Mouse (Mus musculus): ENCODE measurements around the gene Cdx2. TPM values are rescaled to one million over a fixed set of nuclear protein-coding genes. Genes with fewer than 3 reads are reported as not detected.

Cdx2 gene
- polyA plus RNA-seq, 1 experiment from 2014 or later, result not detected

DNA sequence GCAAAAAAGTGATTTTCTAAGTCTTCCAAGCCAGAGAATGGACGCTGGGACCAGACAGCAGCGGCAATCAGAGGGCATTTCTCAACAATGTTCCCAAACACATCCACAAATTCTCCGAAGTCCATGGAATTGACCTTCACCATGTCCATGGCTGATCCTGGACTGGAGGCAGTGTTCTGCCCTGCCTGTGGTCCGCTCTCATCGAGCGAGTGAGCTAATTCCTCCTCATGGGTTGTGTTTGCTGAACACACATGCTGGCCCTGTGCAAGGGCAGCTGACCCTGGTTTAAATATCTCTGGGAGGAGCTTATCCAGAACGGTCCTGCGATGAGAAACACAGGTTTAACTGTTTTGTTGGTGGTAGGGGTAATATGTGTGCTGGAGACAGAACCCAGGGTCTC lies 15.1 kb upstream of the Cdx2 start, which contains the start of gene Urad:
TSS of gene Urad (minus strand) at position 258 of the 400 bp plus-strand sequence.
- H3K36me3 ChIP-seq (ENCODE audit: control insufficient read depth, insufficient read depth, low read length), result no peaks in the 10 kb centered on the region
- no peaks in the 10 kb centered on the region for H3K9me3 ChIP-seq (ENCODE audit: control insufficient read depth, low read length)
- WGBS, result 84% methylated on average over 8 of the region's 8 CpGs
- H3K27me3 ChIP-seq (ENCODE audit: control insufficient read depth, insufficient read depth, low read length), result peaks cover 10% of the 10 kb centered on the region
- H3K4me1 ChIP-seq (ENCODE audit: control insufficient read depth, insufficient read depth, low read length), result no peaks in the 10 kb centered on the region
- H3K4me2 ChIP-seq (ENCODE audit: low read depth, low read length), result no peak within 1 kb of the TSS
- H3K27ac ChIP-seq (ENCODE audit: low read depth, low read length), result no peak within 1 kb of the TSS
- ATAC-seq (ENCODE audit: low read depth), result no peak
- H3K4me3 ChIP-seq (ENCODE audit: low read depth, low read length), result no peak within 1 kb of the TSS
- H3K9ac ChIP-seq (replicated peaks; ENCODE audit: low read depth, low read length), result no peak within 1 kb of the TSS

DNA sequence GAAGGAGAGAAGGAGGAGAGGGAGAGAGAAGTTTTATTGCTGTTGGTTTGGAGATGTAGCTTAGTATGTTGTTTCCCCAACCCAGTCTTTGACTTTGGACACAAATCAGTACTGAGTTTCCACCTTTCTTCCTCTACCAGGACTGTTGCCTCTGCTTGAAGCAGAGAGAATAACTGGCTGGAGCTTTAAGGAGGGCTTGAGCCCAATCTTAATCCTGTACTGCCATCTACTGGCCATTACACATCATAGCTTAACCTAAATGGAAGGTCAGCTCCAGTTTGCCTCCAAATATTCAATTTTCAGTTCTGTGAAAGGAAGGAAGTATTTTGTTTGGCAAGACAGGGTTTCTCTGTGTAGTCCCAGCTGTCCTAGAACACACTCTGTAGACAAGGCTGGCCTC lies 12.6 kb upstream of the Cdx2 start:
- Histone ChIP-seq H3K27ac (ENCODE audit: low read depth, low read length) (no peak overlapping the region), H3K9me3 (ENCODE audit: control insufficient read depth, low read length) (no peaks in the 10 kb centered on the region), H3K4me1 (ENCODE audit: control insufficient read depth, insufficient read depth, low read length) (no peaks in the 10 kb centered on the region), H3K36me3 (ENCODE audit: control insufficient read depth, insufficient read depth, low read length) (no peaks in the 10 kb centered on the region), H3K4me3 (ENCODE audit: low read depth, low read length) (no peak overlapping the region), H3K4me2 (ENCODE audit: low read depth, low read length) (no peak overlapping the region), H3K27me3 (ENCODE audit: control insufficient read depth, insufficient read depth, low read length) (peaks cover 33% of the 10 kb centered on the region), H3K9ac (replicated peaks; ENCODE audit: low read depth, low read length) (no peak overlapping the region)
- peak; percentile 66; the same call in 1 of the 2 replicates for ATAC-seq (ENCODE audit: low read depth)

DNA sequence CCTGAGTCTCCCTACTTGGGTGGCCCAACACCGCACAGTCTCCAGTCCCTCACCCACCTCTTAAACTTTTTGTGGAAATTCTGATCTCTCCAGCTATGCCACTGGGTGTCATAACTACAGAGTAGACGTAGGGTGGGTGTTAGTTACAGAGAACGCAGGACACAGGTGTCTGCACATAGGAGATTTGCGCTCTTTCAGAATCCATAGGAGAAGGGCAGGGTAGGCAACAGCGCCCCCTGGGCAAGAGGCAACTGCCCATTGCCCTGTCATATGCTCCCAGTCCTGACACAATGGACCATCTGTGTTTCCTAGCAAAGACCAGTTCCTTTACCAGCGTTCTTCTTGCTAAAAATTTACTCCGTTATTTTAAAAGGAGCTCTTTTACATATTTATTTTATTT lies 10.9 kb upstream of the Cdx2 start:
- Histone ChIP-seq H3K36me3 (ENCODE audit: control insufficient read depth, insufficient read depth, low read length) (no peaks in the 10 kb centered on the region), H3K9me3 (ENCODE audit: control insufficient read depth, low read length) (no peaks in the 10 kb centered on the region), H3K9ac (replicated peaks; ENCODE audit: low read depth, low read length) (no peak overlapping the region), H3K4me3 (ENCODE audit: low read depth, low read length) (no peak overlapping the region), H3K27ac (ENCODE audit: low read depth, low read length) (no peak overlapping the region), H3K4me2 (ENCODE audit: low read depth, low read length) (no peak overlapping the region), H3K4me1 (ENCODE audit: control insufficient read depth, insufficient read depth, low read length) (no peaks in the 10 kb centered on the region), H3K27me3 (ENCODE audit: control insufficient read depth, insufficient read depth, low read length) (peaks cover 47% of the 10 kb centered on the region)
- no peak for ATAC-seq (ENCODE audit: low read depth)
- 22% methylated on average over 7 of the region's 7 CpGs for WGBS

DNA sequence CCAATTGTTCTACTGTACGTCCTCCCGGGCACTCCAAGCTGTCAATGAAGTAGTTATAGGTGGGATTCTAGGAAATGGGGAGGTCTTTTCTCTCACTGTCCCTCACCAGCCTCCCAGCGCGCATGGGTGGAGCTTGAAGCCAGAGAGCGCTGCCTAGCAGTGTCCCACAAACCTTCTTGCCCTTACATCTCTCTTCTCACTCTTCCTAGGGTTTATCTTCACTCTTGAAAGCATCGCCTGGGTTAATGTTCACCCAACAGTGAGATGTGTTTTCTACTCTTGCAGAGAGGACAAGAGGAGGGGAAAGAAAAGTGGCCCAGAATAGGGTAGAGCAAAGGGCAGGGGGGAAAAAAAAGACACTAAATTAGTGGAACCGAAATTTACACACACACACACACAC lies 10.3 kb upstream of the Cdx2 start:
- no peak overlapping the region for H3K27ac ChIP-seq (ENCODE audit: low read depth, low read length)
- no peaks in the 10 kb centered on the region for H3K36me3 ChIP-seq (ENCODE audit: control insufficient read depth, insufficient read depth, low read length)
- H3K9ac ChIP-seq (replicated peaks; ENCODE audit: low read depth, low read length), result no peak overlapping the region
- H3K9me3 ChIP-seq (ENCODE audit: control insufficient read depth, low read length), result no peaks in the 10 kb centered on the region
- no peak overlapping the region for H3K4me2 ChIP-seq (ENCODE audit: low read depth, low read length)
- H3K27me3 ChIP-seq (ENCODE audit: control insufficient read depth, insufficient read depth, low read length), result peaks cover 51% of the 10 kb centered on the region
- no peak for ATAC-seq (ENCODE audit: low read depth)
- H3K4me3 ChIP-seq (ENCODE audit: low read depth, low read length), result no peak overlapping the region
- WGBS, result 8% methylated on average over 7 of the region's 7 CpGs
- no peaks in the 10 kb centered on the region for H3K4me1 ChIP-seq (ENCODE audit: control insufficient read depth, insufficient read depth, low read length)

DNA sequence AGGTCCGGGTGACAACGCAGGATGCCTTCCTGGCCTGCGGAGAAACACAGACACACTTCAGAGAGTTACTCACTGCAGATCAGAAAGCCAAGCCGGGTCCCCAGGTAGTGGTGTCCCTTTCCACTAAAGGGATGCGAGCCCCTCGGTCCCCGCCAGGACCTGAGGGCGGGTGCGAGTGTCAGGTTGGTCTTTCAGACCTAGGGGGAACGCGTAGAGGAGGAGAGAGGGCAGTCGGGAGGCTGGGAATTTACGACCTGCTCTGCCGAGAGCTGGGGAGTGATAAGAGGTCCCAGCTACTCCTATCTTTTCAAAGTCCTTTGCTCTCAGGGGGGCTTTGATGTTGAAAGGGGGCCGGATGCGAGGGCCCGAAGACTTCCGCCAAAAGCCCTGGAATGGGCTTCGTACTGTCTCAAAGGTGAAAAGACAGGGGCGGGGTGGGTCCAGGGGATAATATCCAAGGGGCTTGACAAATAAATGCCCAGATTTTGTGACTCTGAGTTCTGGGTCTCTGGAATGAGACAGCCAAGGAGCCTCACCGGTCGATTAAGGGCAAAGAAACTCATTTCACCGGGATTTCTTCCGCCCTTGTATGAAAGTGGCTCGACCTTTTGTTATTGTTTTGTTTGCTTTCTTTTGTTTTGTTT lies 8.5 kb upstream of the Cdx2 start:
- under 1% methylated on average over 25 of the region's 25 CpGs for WGBS
- H3K36me3 ChIP-seq (ENCODE audit: control insufficient read depth, insufficient read depth, low read length), result no peaks in the 10 kb centered on the region
- no peak overlapping the region for H3K4me3 ChIP-seq (ENCODE audit: low read depth, low read length)
- H3K4me1 ChIP-seq (ENCODE audit: control insufficient read depth, insufficient read depth, low read length), result no peaks in the 10 kb centered on the region
- H3K27me3 ChIP-seq (ENCODE audit: control insufficient read depth, insufficient read depth, low read length), result peaks cover 69% of the 10 kb centered on the region
- no peaks in the 10 kb centered on the region for H3K9me3 ChIP-seq (ENCODE audit: control insufficient read depth, low read length)
- H3K27ac ChIP-seq (ENCODE audit: low read depth, low read length), result no peak overlapping the region
- no peak overlapping the region for H3K9ac ChIP-seq (replicated peaks; ENCODE audit: low read depth, low read length)
- no peak for ATAC-seq (ENCODE audit: low read depth)
- no peak overlapping the region for H3K4me2 ChIP-seq (ENCODE audit: low read depth, low read length)

DNA sequence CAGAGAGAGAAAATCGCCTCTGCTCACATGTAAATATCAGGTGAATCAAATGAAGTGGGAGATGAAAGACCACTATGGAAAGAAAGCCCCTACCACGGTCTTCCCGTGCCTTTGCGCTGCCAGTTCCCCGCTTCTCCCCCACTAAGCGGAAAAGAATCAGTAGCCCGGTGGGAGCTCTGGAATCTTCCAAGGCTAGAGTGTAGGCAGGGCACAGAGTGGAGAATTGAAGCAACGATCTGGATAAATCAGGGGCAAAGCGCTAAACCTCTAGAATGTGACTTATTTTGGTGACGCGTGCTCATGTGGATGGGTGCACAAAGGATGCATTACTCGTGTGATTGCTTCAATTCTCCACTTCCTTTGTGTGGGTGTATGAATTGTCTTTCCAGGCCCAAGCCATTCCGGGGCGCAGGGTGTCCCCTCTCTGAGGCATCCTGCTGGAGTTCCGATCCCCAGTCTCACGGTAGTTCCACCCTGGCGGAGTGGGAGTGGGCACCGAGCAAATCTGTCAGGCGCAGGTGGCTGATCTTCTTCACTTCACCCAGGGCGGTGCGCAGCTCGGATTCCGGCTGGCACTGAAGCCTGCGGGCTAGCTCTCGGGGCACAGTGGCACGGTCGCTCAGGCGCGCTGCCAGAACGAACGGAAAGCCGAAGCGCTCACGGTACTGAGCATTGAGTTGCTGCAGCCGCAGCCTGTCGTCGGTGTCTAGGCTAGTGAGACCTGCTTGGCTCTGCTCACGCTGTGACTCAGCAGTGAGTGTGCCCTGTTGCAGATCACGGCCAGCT lies 7.8 kb upstream of the Cdx2 start:
- Histone ChIP-seq H3K4me1 (ENCODE audit: control insufficient read depth, insufficient read depth, low read length) (no peaks in the 10 kb centered on the region), H3K9me3 (ENCODE audit: control insufficient read depth, low read length) (no peaks in the 10 kb centered on the region), H3K4me2 (ENCODE audit: low read depth, low read length) (no peak overlapping the region), H3K27me3 (ENCODE audit: control insufficient read depth, insufficient read depth, low read length) (peaks cover 76% of the 10 kb centered on the region), H3K36me3 (ENCODE audit: control insufficient read depth, insufficient read depth, low read length) (no peaks in the 10 kb centered on the region), H3K9ac (replicated peaks; ENCODE audit: low read depth, low read length) (no peak overlapping the region), H3K27ac (ENCODE audit: low read depth, low read length) (no peak overlapping the region), H3K4me3 (ENCODE audit: low read depth, low read length) (no peak overlapping the region)
- peak; percentile 33; the same call in 1 of the 2 replicates for ATAC-seq (ENCODE audit: low read depth)
- under 1% methylated on average over 39 of the region's 39 CpGs for WGBS

DNA sequence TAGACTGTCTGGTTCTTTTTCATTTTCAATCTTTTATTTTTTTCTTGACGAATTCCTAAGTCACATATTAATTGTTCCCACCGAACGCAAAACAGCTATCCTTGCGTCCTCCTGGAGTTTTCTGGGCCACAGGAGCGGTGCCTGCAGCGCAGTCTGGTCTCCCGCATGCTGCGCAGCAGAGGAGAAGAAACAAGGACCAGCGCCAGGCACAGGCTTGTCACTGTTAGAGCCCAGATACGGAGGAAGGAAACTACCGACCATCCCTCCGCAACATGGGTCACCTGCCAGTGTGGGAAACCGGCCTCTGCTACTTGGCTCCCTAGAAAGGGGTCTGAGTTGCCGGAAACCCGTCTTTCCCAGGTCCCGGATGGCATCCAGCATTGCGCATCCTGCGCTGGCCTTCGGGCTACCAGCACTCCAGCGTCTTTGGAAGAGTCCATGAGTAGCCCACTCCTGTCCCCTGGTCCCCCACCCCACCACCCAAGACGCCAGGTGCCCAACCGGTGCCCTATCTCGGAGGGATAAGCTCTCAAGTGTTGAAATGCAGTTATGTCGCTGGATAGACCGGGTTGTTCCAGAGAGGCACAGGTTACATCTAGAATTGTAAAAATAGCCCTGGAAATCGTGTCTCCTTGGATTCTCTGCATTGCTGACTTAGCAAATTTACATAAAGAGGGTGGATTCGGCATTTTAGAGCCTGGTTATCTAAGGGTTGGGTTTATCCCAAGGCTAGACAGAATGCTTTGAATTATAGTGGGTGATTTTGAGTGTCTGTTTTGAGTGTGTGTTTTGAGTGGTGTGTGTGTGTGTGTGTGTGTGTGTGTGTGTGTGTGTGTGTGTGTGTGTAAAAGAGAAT lies 6.0 kb upstream of the Cdx2 start:
- WGBS, result 1% methylated on average over 27 of the region's 27 CpGs
- H3K9me3 ChIP-seq (ENCODE audit: control insufficient read depth, low read length), result no peaks in the 10 kb centered on the region
- no peak for ATAC-seq (ENCODE audit: low read depth)

DNA sequence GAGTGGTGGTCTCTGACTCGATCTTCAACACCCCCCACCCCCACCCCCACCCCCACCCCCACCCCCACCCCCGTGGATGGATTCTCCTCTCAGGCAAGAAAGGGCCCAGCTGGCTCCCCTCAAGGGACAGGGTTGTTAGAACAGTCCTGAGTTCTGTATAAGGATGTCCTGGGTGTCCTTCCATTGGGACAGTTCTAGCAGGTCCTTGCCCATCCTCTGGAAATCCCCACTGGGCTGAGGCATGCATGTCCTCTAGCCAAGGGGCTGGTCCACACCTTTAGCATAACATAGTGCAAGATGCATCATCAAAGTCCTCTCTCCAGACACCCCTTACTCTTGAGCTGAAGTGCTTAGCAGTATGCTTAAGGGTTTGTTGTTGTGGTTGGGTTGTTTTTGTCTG lies 2.7 kb upstream of the Cdx2 start:
- Histone ChIP-seq H3K4me1 (ENCODE audit: control insufficient read depth, insufficient read depth, low read length) (peaks cover 4% of the 10 kb centered on the region; the same call in 1 of the 2 replicates), H3K27ac (ENCODE audit: low read depth, low read length) (no peak overlapping the region), H3K4me2 (ENCODE audit: low read depth, low read length) (no peak overlapping the region), H3K9ac (replicated peaks; ENCODE audit: low read depth, low read length) (no peak overlapping the region), H3K36me3 (ENCODE audit: control insufficient read depth, insufficient read depth, low read length) (no peaks in the 10 kb centered on the region), H3K4me3 (ENCODE audit: low read depth, low read length) (no peak overlapping the region), H3K9me3 (ENCODE audit: control insufficient read depth, low read length) (no peaks in the 10 kb centered on the region), H3K27me3 (ENCODE audit: control insufficient read depth, insufficient read depth, low read length) (peaks cover 91% of the 10 kb centered on the region)
- no peak for ATAC-seq (ENCODE audit: low read depth)
- WGBS, result 6% methylated on average over 2 of the region's 2 CpGs

More for the DNA sequence above, 6.0 kb upstream of the Cdx2 start:
- Histone ChIP-seq H3K4me3 (ENCODE audit: low read depth, low read length) (no peak overlapping the region), H3K9ac (replicated peaks; ENCODE audit: low read depth, low read length) (no peak overlapping the region), H3K27ac (ENCODE audit: low read depth, low read length) (no peak overlapping the region), H3K36me3 (ENCODE audit: control insufficient read depth, insufficient read depth, low read length) (no peaks in the 10 kb centered on the region), H3K4me2 (ENCODE audit: low read depth, low read length) (no peak overlapping the region), H3K4me1 (ENCODE audit: control insufficient read depth, insufficient read depth, low read length) (no peaks in the 10 kb centered on the region), H3K27me3 (ENCODE audit: control insufficient read depth, insufficient read depth, low read length) (peaks cover 91% of the 10 kb centered on the region)

Data from neural tube, embryonic 14.5 days (tissue).